Mouse (Mus musculus) forebrain, embryonic 15.5 days (tissue): ENCODE data around the gene Xrcc3. TPM values are rescaled to one million over a fixed set of nuclear protein-coding genes. Genes with fewer than 3 reads are reported as not detected.

Source experiments
- ATAC-seq: fragments of 200-750 bp; cut with Nextera tagmentation; replicated peaks from 2 replicates; pipeline ENCODE4 v1.8.0; 2017; ENCODE audit warnings: mild to moderate bottlenecking, moderate TSS enrichment, moderate library complexity
- H3K27ac ChIP-seq: fragments of 300-500 bp; sonication (generic); replicated peaks from 2 replicates; pipeline ENCODE4 v1.5.1; 2015; ENCODE audit warnings: mild to moderate bottlenecking, inconsistent platforms
- H3K27me3 ChIP-seq: fragments of 300-500 bp; sonication (generic); 2 replicates; pipeline ENCODE4 v1.6.1; 2015; ENCODE audit warnings: inconsistent platforms
- H3K36me3 ChIP-seq: fragments of 300-500 bp; sonication (generic); 2 replicates; pipeline ENCODE4 v1.6.1; 2015; ENCODE audit warnings: mild to moderate bottlenecking, inconsistent platforms
- H3K4me1 ChIP-seq: fragments of 300-500 bp; sonication (generic); 2 replicates; pipeline ENCODE4 v1.6.1; 2015; ENCODE audit warnings: inconsistent platforms
- H3K4me2 ChIP-seq: fragments of 300-500 bp; sonication (generic); replicated peaks from 2 replicates; pipeline ENCODE4 v1.6.1; 2015; ENCODE audit warnings: mild to moderate bottlenecking, inconsistent platforms
- H3K4me3 ChIP-seq: fragments of 300-500 bp; sonication (generic); 2 replicates; pipeline ENCODE4 v1.5.1; 2015; ENCODE audit warnings: mild to moderate bottlenecking, inconsistent platforms
- H3K9ac ChIP-seq: fragments of 300-500 bp; sonication (generic); replicated peaks from 2 replicates; pipeline ENCODE4 v1.6.1; 2015; ENCODE audit warnings: mild to moderate bottlenecking, inconsistent platforms
- H3K9me3 ChIP-seq: fragments of 300-500 bp; sonication (generic); 2 replicates; pipeline ENCODE4 v1.6.1; 2016; ENCODE audit warnings: inconsistent platforms
- WGBS: fragments of 180-500 bp; shearing (Covaris S2); methylation state at CpG from one replicate; pipeline ENCODE4 v1.1.7; 2015; ENCODE audit warnings: mixed read lengths; 5-methylcytosine and 5-hydroxymethylcytosine counted together
- polyA plus RNA-seq: library from polyadenylated mRNA; unstranded; fragments of >200 nt; fragmentation: Nextera tagmentation; extraction: Ambion mirVana; gene quantifications from 2 replicates; pipeline ENCODE4 v1.2.1, GENCODE M21; 2015

The Xrcc3 gene
- polyA plus RNA-seq, 1 experiment from 2014 or later, result 4.5 TPM

DNA sequence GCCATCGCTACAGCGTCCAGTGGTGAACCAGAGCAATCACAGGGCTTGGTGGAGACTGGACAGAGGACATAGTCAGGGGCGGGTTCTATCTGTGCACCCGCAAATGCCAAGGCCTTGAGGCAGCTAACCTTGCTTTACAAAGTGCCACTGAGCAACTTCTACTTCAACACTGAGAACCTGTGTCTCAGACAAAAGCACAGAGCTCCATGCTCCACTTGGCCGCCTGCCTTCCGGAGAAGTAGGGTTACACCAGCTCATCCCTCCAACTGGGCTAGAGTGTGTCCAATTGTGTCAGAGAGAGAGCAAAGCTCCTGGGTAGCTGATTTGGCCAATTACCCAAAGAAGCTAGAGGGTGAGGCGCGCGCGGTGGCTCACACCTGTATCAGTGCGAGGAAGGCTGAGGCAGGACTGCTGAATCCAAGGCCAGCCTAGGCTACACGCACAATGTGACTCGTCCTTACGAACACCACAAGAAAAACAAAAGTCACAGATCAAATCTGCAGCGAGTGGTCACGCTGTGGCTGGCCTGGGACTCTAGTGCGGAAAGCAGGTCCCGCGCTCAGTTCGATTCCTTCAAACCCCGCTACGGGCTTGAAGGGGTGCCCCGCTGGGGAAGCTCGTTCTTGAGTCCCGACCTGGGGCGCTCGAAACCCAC, 435 bp downstream of the Xrcc3 start:
- Histone ChIP-seq H3K4me1 (peaks cover 44% of the 10 kb centered on the region), H3K4me2 (peak overlapping the region; percentile 70), H3K36me3 (peaks cover 6% of the 10 kb centered on the region; the same call in 1 of the 2 replicates), H3K4me3 (peak overlapping the region; percentile 93), H3K27me3 (no peaks in the 10 kb centered on the region), H3K9me3 (no peaks in the 10 kb centered on the region), H3K27ac (no peak overlapping the region), H3K9ac (peak overlapping the region; percentile 50)
- WGBS, result 4% methylated on average over 27 of the region's 27 CpGs
- no peak; the same call in 1 of the 2 replicates for ATAC-seq

DNA sequence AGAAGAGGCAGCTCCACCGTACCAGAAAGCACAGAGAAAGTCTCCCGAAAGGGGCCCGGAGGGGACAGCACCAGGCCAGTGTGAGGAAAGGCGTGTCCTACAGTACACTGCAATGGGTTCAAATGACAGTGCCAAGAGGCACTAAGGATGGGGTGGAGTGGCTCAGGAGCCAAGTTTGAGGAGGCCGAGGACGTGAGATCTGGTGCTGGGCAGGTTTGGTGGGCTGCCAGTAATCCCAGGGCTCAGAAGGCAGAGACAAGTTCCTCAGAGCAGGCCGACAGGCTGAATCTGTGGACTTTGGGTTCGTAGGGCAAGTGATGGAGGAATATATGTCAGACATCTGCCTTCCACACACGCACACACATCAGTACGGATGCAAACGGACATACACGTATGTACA, 1.1 kb downstream of the Xrcc3 start:
- H3K36me3 ChIP-seq, result peaks cover 11% of the 10 kb centered on the region; the same call in 1 of the 2 replicates
- 0 out of 2 replicates have a peak overlapping the region, but pooled peaks have one; percentile 70 for H3K4me2 ChIP-seq
- H3K4me3 ChIP-seq, result peak overlapping the region; percentile 93
- no peak overlapping the region for H3K27ac ChIP-seq
- no peak for ATAC-seq
- peak overlapping the region; percentile 50; the same call in 1 of the 2 replicates for H3K9ac ChIP-seq
- WGBS, result 69% methylated on average over 12 of the region's 12 CpGs
- no peaks in the 10 kb centered on the region for H3K9me3 ChIP-seq
- H3K4me1 ChIP-seq, result peaks cover 44% of the 10 kb centered on the region
- no peaks in the 10 kb centered on the region for H3K27me3 ChIP-seq

- no peaks in the 10 kb centered on the region for H3K9me3 ChIP-seq
- H3K4me3 ChIP-seq, result no peak overlapping the region
- H3K27ac ChIP-seq, result no peak overlapping the region
- no peak overlapping the region for H3K4me2 ChIP-seq
- H3K36me3 ChIP-seq, result peaks cover 14% of the 10 kb centered on the region; the same call in 1 of the 2 replicates
- ATAC-seq, result no peak
- H3K9ac ChIP-seq, result no peak overlapping the region
- no peaks in the 10 kb centered on the region for H3K27me3 ChIP-seq
- WGBS, result 86% methylated on average over 13 of the region's 13 CpGs
- peaks cover 44% of the 10 kb centered on the region for H3K4me1 ChIP-seq
Measured at GRCm38 (mm10) chr12:111812075-111812474, 1.6 kb downstream of the Xrcc3 start.

DNA sequence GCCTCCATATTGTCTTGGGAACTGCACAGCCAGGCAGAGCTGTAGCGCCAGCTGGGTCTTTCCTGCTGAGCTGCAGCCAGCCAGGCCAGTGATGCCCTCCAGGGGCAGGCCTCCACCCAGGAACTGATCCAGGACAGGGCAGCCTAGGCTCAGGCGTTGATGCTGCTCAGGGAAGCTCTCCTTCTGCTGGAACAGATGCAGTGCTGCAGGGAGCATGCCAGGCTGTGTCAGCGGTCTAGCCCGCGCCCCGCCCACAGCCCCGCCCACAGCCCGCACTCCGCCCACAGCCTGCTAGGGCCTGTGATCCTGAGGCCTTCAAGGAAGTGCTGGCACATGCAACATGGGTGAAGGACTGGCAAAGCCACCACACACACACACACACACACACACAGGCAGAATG, 3.9 kb downstream of the Xrcc3 start:
- H3K9ac ChIP-seq, result no peak overlapping the region
- no peaks in the 10 kb centered on the region for H3K9me3 ChIP-seq
- no peak; the same call in 1 of the 2 replicates for ATAC-seq
- H3K4me3 ChIP-seq, result no peak overlapping the region
- H3K4me2 ChIP-seq, result no peak overlapping the region
- H3K27me3 ChIP-seq, result no peaks in the 10 kb centered on the region
- H3K36me3 ChIP-seq, result peaks cover 25% of the 10 kb centered on the region
- H3K27ac ChIP-seq, result peak overlapping the region; percentile 76
- WGBS, result 2% methylated on average over 6 of the region's 9 CpGs
- peaks cover 25% of the 10 kb centered on the region for H3K4me1 ChIP-seq

GRCm38 (mm10) chr12:111808775-111809174, 4.9 kb downstream of the Xrcc3 start:
- ATAC-seq, result no peak
- Histone ChIP-seq H3K27ac (peak overlapping the region; percentile 76; the same call in 1 of the 2 replicates), H3K4me2 (no peak overlapping the region), H3K4me3 (no peak overlapping the region), H3K9me3 (no peaks in the 10 kb centered on the region), H3K4me1 (peaks cover 20% of the 10 kb centered on the region), H3K36me3 (peaks cover 31% of the 10 kb centered on the region), H3K9ac (no peak overlapping the region), H3K27me3 (no peaks in the 10 kb centered on the region)
- 93% methylated on average over 6 of the region's 6 CpGs for WGBS

- Histone ChIP-seq H3K27ac (no peak overlapping the region), H3K27me3 (no peaks in the 10 kb centered on the region), H3K36me3 (peaks cover 51% of the 10 kb centered on the region), H3K9ac (no peak overlapping the region), H3K9me3 (no peaks in the 10 kb centered on the region), H3K4me2 (no peak overlapping the region), H3K4me1 (no peaks in the 10 kb centered on the region), H3K4me3 (no peak overlapping the region)
- 88% methylated on average over 5 of the region's 5 CpGs for WGBS
- no peak for ATAC-seq
Measured at GRCm38 (mm10) chr12:111803538-111803937, 10.1 kb downstream of the Xrcc3 start.

- Histone ChIP-seq H3K36me3 (peaks cover 49% of the 10 kb centered on the region), H3K27ac (no peak overlapping the region), H3K9me3 (no peaks in the 10 kb centered on the region), H3K4me2 (no peak overlapping the region), H3K9ac (no peak overlapping the region), H3K4me1 (no peaks in the 10 kb centered on the region), H3K4me3 (no peak overlapping the region), H3K27me3 (no peaks in the 10 kb centered on the region)
- no peak for ATAC-seq
- WGBS, result 89% methylated on average over 10 of the region's 10 CpGs
Measured at GRCm38 (mm10) chr12:111800459-111801183, 13.1 kb downstream of the Xrcc3 start.

GRCm38 (mm10) chr12:111798493-111798892, 15.2 kb downstream of the Xrcc3 start:
- no peaks in the 10 kb centered on the region for H3K27me3 ChIP-seq
- no peaks in the 10 kb centered on the region for H3K9me3 ChIP-seq
- WGBS, result 91% methylated on average over 13 of the region's 13 CpGs
- H3K27ac ChIP-seq, result no peak overlapping the region
- no peaks in the 10 kb centered on the region for H3K4me1 ChIP-seq
- no peak overlapping the region for H3K9ac ChIP-seq
- H3K4me2 ChIP-seq, result no peak overlapping the region
- no peak overlapping the region for H3K4me3 ChIP-seq
- ATAC-seq, result no peak
- peaks cover 57% of the 10 kb centered on the region for H3K36me3 ChIP-seq

DNA sequence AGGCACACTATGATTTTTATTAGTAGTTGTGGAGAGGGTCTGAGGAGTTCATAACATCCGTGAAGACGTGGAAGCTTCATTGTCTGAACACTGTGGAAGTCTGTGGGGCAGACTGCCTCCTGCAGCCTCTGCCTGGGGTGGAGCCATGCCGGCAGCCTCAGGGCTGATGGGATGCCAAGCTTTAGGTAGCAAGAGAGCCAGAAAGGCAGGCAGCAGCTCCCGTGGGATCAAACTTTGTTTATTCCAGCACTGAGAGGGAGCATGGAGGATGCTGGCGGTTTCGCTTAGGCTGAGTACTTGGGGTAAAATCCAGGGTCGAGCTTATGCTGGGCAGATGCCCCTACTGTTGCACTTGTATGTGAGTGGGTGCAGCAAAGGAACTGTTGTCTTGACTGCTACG, 16.4 kb downstream of the Xrcc3 start:
- Histone ChIP-seq H3K27me3 (no peaks in the 10 kb centered on the region), H3K4me3 (no peak overlapping the region), H3K4me1 (no peaks in the 10 kb centered on the region), H3K36me3 (peaks cover 61% of the 10 kb centered on the region), H3K27ac (no peak overlapping the region), H3K9me3 (no peaks in the 10 kb centered on the region), H3K4me2 (no peak overlapping the region), H3K9ac (no peak overlapping the region)
- ATAC-seq, result no peak
- 88% methylated on average over 8 of the region's 8 CpGs for WGBS

DNA sequence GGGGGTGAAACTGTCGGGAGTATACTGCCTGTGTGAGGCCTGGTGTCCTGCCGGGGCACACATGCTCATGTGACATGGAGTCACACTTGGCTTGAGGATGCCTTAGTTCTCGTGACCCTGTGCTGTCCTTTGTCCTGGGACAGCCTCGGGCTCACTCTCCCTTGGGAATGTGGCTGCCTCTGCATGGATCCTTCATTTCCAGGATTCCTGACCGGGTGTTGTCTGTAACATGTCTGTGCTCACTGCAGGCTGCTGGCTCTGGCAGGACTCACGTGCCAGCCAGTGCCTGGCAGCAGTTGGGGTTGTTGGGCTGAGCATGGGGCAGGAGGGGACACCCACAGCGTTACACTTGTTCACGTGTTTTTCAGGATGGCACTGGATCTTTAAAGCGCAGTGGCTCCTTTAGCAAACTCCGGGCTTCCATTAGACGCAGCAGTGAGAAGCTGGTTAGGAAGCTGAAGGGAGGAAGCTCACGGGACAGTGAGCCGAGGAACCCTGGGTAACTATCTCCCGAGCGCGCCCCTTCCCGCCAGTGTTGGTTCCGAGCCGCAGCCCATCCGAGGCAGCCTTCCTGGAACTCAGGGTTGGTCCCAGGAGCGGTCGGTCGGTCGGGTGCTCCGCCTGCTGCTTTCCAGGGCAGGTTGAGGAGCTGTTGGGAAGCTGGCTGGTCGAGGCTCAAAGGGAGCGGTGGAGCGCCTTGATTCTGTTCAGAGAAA, 18.3 kb downstream of the Xrcc3 start:
- no peak for ATAC-seq
- peaks cover 61% of the 10 kb centered on the region for H3K36me3 ChIP-seq
- peaks cover 3% of the 10 kb centered on the region for H3K4me1 ChIP-seq
- H3K9ac ChIP-seq, result no peak overlapping the region
- H3K27ac ChIP-seq, result no peak overlapping the region
- H3K9me3 ChIP-seq, result no peaks in the 10 kb centered on the region
- no peak overlapping the region for H3K4me3 ChIP-seq
- WGBS, result 91% methylated on average over 28 of the region's 28 CpGs
- no peaks in the 10 kb centered on the region for H3K27me3 ChIP-seq
- H3K4me2 ChIP-seq, result no peak overlapping the region

GRCm38 (mm10) chr12:111794526-111795179, 19.0 kb downstream of the Xrcc3 start:
- WGBS, result 95% methylated on average over 18 of the region's 18 CpGs
- peaks cover 3% of the 10 kb centered on the region for H3K4me1 ChIP-seq
- no peak for ATAC-seq

More at GRCm38 (mm10) chr12:111794526-111795179, 19.0 kb downstream of the Xrcc3 start:
- Histone ChIP-seq H3K27ac (no peak overlapping the region), H3K27me3 (no peaks in the 10 kb centered on the region), H3K9me3 (no peaks in the 10 kb centered on the region), H3K36me3 (peaks cover 68% of the 10 kb centered on the region), H3K9ac (no peak overlapping the region), H3K4me2 (no peak overlapping the region), H3K4me3 (no peak overlapping the region)
